Mouse (Mus musculus) midbrain, embryonic 13.5 days (tissue): ENCODE results near the gene Gm5938. TPM values are rescaled to one million over a fixed set of nuclear protein-coding genes. Genes with fewer than 3 reads are reported as not detected.

Source experiments
- ATAC-seq: fragments of 200-750 bp; cut with Nextera tagmentation; 2 replicates; pipeline ENCODE4 v1.8.0; 2017; ENCODE audit warnings: mild to moderate bottlenecking, moderate TSS enrichment, moderate library complexity
- H3K27ac ChIP-seq: fragments of 300-500 bp; sonication (generic); 2 replicates; pipeline ENCODE4 v1.5.1; 2015; ENCODE audit warnings: inconsistent platforms, mild to moderate bottlenecking, moderate library complexity
- H3K27me3 ChIP-seq: fragments of 300-500 bp; sonication (generic); 2 replicates; pipeline ENCODE4 v1.6.1; 2015; ENCODE audit warnings: mild to moderate bottlenecking, inconsistent platforms
- H3K36me3 ChIP-seq: fragments of 300-500 bp; sonication (generic); 2 replicates; pipeline ENCODE4 v1.6.1; 2015; ENCODE audit warnings: mild to moderate bottlenecking, inconsistent platforms
- H3K4me1 ChIP-seq: fragments of 300-500 bp; sonication (generic); replicated peaks from 2 replicates; pipeline ENCODE4 v1.6.1; 2015; ENCODE audit warnings: inconsistent platforms
- H3K4me2 ChIP-seq: fragments of 300-500 bp; sonication (generic); replicated peaks from 2 replicates; pipeline ENCODE4 v1.6.1; 2015; ENCODE audit warnings: moderate library complexity, mild to moderate bottlenecking, inconsistent platforms
- H3K4me3 ChIP-seq: fragments of 300-500 bp; sonication (generic); replicated peaks from 2 replicates; pipeline ENCODE4 v1.5.1; 2015; ENCODE audit warnings: mild to moderate bottlenecking, inconsistent platforms
- H3K9ac ChIP-seq: fragments of 300-500 bp; sonication (generic); replicated peaks from 2 replicates; pipeline ENCODE4 v1.6.1; 2015; ENCODE audit warnings: mild to moderate bottlenecking, inconsistent platforms
- H3K9me3 ChIP-seq: fragments of 300-500 bp; sonication (generic); 2 replicates; pipeline ENCODE4 v1.6.1; 2016; ENCODE audit warnings: mild to moderate bottlenecking, inconsistent platforms
- WGBS: fragments of 180-500 bp; shearing (Covaris S2); methylation state at CpG from one replicate; pipeline ENCODE4 v1.1.7; 2015; 5-methylcytosine and 5-hydroxymethylcytosine counted together
- polyA plus RNA-seq: library from polyadenylated mRNA; unstranded; fragments of >200 nt; fragmentation: Nextera tagmentation; extraction: Ambion mirVana; gene quantifications from 2 replicates; pipeline ENCODE4 v1.2.1, GENCODE M21; 2015

Gm5938 gene
- polyA plus RNA-seq = not detected in 2 replicates

- no peak for ATAC-seq
- 78% methylated on average over 1 of the region's 1 CpGs for WGBS
- Histone ChIP-seq H3K4me2 (no peak within 1 kb of the TSS), H3K27me3 (no peaks in the 10 kb centered on the region), H3K4me3 (no peak within 1 kb of the TSS), H3K27ac (no peak within 1 kb of the TSS), H3K36me3 (no peaks in the 10 kb centered on the region), H3K9ac (no peak within 1 kb of the TSS), H3K9me3 (no peaks in the 10 kb centered on the region), H3K4me1 (no peaks in the 10 kb centered on the region)
Measured at GRCm38 (mm10) chrX:78125167-78125566, at the start of gene Gm5938. Gm5938 (plus strand) TSS chrX:78125467.

DNA sequence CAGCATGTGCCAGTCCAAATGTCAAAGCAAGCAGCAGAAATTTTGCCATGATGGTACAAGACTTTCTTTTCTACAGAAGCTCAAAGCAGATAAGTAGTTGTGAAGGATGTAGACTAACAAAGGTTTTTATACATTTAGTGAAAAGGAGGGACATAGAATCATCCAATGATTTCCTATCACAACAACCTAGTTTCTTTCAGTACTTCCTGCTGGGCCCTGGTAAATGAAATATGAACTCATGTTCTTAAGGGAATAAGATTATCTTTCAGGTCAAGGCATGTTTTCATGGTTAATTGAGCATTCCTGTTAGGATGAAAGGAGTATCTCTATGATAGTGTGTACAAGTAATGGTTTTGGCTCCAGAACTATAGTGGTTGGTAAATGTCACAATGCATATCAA, 34.0 kb upstream of the Gm5938 start, which contains the start of gene Obp1a:
Obp1a (minus strand) TSS at position 101 of the 400 bp plus-strand sequence.
- H3K9ac ChIP-seq = no peak within 1 kb of the TSS
- no peaks in the 10 kb centered on the region for H3K36me3 ChIP-seq
- no peak within 1 kb of the TSS for H3K4me3 ChIP-seq
- no peaks in the 10 kb centered on the region for H3K27me3 ChIP-seq
- no peaks in the 10 kb centered on the region for H3K4me1 ChIP-seq
- H3K4me2 ChIP-seq = no peak within 1 kb of the TSS
- no peak within 1 kb of the TSS for H3K27ac ChIP-seq
- ATAC-seq = no peak
- H3K9me3 ChIP-seq = no peaks in the 10 kb centered on the region

Other genes with a start within 250 kb of the Gm5938 start
- gene 5430402E10Rik, start 200.4 kb upstream of the Gm5938 start, polyA plus RNA-seq = not detected in 2 replicates
- 0.30 TPM in 1 of 2 replicates, not detected in the other for gene Obp1a, start 34.1 kb upstream of the Gm5938 start, polyA plus RNA-seq
- gene Obp1b, start 61.3 kb downstream of the Gm5938 start, polyA plus RNA-seq = not detected in 2 replicates
- not detected in 2 replicates for gene Gm14743, start 120.5 kb downstream of the Gm5938 start, polyA plus RNA-seq
- not detected in 2 replicates for gene 4930480E11Rik, start 244.2 kb downstream of the Gm5938 start, polyA plus RNA-seq